Mouse (Mus musculus) liver, adult (tissue): Measurements from ENCODE around the gene Gm20388.

Source experiments
- GATA4 ChIP-seq: IDR thresholded peaks from 2 replicates; pipeline ENCODE4 v1.6.1; 2014; ENCODE audit warnings: mild to moderate bottlenecking, low read length; ENCODE audit not compliant: insufficient replicate concordance

Gm20388 gene

DNA sequence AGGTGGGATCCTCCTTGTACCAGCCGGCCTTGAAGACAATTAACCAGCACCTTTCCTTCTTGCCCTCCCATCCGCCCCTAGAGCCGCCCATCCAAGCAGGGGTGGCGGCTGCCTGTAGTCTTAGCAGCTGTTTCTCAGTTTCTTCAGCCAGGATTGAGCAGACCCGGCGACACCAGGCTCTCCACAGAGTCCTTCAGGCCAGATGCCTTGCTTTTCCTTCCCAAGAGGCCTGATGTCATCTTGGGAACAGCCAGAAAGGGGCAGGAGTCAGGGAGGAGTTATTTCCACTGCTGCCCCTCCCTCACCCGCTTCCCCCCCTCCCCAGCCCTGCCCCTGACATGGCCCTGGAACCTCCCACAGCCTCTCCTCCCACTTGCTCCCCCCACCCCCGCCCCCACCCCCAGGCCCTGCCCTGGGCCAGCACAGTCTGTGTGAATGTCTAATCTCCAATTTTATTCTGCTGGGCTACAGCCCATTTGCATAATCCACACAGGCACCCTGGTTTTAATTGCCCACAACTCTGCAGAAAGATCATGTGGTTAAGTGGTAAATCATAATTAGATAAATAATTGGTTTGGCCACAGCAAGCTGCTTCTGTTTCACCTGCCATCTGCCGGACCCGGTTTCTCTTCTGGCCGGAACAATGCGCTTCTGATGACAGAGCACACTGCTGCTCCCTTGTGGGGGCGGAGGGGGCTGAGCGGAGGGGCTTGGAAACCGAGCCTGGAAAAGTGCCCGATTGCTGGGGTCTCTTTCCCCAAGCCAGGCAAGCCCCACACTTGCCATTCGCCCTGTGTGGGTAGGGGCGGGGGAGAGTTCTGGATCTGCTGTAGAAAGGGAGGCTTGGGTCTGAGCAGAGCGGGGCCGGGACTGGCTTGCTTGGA lies 610.3 kb downstream of the Gm20388 start:
- no peak for TF ChIP-seq GATA4

DNA sequence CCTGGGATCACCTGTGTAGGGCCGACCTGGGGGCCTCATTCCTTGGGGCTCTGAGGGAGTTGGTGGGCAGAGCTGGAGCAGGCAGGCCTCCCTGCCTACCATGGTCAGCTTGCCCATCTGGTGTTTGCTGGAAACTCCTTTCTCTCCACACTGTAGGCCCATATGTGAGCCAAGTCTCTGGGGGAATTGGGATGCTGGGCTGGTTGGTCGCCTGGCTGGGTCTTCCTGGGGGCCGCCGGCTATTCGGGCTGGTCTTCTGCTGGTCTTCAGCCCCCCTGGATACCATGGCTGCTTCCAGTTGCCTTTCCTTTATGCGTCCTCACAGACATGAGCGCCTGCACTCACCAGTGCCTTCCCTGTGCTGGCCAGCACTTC lies 610.9 kb downstream of the Gm20388 start:
- no peak for TF ChIP-seq GATA4

DNA sequence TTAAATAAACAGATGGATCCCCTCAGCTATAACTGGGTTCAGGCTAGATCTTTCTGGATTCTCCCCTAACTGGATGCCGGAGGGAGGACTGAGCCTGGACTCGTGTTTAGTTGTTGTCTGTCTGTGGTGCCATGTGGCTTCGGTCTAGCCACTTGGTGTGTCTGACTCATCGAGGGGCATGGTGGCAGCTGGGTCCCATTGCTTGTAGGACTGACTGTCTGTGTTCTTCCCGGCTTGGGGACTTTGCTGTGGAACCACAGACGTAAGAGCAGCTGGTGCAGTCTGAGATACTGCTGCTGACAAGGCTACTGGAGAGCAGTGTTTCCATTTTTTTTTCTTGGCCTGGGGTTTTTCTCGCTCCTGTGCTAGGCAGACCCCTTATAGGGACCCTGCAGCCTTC lies 613.0 kb downstream of the Gm20388 start:
- TF ChIP-seq GATA4, result no peak

DNA sequence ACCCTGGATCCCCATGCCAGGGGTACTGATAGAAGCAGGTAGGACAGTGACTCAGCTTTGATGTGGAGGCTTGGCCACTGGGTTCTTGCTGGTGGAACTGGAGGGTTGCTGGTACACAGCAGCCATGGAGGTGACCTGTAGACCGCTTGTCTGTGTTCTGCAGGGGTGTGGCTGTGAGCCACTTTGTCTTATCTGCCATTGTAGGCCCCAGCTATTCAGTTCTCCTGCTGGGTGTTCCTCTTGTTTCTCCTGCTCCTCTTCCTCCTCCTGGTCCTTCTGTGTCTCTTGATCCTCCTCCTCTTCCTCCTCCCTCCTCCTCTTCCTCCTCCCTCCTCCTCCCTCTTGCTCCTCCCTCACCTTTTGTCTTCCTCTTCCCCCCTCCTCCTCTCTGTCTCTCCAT lies 614.5 kb downstream of the Gm20388 start:
- no peak for TF ChIP-seq GATA4

DNA sequence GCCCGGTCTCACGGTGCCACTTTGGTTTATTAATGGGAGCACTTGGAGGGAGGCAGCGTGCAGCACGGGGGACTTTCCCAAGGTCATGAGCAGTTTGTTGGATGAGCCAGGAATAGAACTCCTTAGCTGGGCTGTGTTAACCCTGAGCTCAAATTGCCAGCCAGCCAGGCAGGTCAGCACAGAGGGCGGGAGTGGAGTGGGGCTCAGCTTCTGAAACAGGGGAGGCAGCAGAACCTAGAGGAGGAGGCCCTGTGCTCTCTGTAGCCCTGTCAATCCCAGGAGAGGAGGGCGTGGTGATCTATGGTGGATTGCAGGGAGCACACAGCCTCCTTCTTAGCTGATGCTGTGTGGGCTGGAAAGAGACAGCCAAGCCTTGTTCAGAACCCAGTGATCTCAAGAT lies 615.2 kb downstream of the Gm20388 start:
- no peak for TF ChIP-seq GATA4

DNA sequence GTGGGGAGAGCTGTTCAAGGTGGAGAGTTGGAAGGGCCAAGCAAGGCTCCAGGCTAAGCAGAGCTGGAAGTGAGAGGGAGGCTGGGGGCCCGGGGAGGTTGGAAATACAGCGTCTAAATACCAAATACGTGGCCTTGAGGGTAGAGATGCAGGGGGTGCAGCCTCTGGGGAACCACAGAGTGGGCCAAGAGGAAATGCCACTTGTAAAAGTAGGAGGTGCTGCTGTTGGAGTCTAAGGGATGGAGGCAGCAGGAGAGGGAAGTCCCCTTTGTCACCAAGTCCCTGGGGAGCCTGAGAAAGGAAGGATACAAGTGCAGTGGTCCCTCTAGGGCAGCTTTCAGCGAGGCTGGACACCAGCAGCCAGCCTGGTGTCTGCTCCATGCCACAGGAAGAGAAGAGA lies 615.9 kb downstream of the Gm20388 start:
- no peak for TF ChIP-seq GATA4

DNA sequence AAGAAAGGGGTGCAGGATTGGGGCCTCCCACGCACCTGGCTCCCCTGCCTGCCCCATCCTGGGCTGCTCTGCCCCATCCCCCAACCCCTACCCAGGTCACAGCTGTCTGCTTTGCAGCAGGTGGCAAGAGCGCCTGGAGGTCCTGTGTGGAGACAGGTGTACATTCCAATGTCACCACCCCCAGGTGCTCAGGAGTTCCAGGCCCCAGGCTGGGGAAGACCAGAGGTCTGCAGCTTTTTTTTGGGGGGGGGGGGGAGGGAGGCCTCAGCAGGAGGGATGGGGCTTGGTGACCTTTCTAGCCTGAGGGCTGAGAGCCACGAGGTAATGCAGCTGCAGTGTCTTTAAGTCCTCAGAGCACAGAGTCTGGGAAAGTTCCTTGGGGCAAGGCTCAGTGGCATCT lies 617.7 kb downstream of the Gm20388 start:
- TF ChIP-seq GATA4, result no peak

DNA sequence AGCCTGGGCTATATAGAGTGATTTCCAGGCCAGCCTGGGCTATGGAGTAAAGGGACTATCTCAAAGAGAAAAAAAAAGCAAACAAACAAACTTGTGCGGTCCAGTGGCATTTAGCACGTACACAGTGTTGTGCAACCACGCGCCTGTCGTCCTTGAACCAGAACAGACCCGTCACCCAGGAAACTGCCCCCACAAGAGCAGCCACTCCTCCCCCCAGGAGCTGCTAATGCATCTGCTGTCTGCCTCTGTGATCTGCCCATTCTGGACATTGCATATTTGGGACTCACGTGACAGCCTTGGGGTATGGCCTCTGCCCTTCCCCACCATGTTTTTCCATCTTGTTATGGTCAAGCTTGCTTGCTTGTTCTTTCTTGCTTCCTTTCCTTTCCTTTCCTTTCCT lies 618.6 kb downstream of the Gm20388 start:
- no peak for TF ChIP-seq GATA4

DNA sequence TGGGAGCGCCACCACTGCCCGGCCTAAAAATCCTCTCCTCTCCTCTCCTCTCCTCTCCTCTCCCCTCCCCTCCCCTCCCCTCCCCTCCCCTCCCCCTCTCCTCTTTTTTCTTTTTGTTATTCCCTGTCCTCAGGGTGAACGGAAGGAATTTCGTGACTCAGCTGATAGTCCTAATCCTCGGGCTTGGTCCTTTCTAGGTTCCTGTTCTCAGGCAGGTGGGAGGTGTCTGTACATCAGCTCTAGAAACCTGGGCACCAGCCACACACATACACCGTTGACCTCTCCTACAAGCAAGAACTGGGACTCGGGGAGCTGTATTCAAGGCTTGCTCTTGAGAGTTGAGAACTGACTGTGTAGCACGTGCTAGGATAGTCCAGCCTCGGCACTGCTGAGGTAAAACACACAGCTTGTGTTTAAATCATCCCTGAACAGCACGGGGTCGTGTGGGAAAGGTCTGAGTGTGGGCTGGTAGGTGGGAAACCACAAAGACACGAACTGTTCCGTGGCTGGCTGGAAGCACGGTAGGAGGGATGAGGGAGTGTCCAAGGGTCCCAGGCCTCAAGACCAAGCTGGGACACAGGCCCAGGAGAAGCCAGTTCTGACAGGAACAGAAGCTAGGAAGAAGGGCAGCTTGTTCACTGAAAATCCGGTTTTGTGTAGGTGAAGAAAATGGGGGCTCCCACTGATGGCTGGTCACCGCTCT lies 620.5 kb downstream of the Gm20388 start:
- TF ChIP-seq GATA4, result no peak

DNA sequence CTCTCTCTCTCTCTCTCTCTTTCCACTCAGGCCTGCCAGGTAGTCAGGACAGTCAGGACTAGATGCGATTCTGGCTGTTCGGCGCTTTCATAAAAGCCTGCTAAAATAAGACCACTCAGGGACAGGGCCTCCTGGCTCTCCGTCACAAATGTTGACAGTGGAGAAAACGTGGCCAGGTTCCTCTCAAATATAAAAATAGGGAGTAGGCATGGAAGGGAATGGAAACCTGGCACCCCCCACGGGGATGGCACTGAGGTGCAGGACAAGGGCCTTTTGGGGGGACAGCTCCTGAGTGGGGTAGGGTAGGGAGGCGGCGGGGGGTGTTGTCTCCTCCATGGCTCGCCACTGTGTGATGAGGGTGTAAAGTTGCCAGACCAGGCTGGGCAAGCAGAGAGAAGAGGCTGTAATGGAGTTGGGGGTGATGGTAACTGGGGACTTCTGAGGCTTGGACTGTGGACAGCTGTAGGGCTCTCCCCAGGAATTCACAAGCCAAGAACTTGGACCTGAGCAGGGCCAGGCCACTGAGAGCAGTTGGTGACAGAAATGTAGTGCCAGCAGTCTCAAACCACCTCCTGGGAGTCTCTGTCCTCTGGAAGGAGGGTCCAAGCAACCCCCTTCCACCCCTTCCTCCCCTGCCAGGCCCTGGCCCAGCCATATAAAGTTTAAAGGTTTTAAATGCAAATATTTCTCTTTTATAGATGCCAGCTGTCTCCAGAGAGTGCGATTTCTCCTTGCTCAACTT lies 621.3 kb downstream of the Gm20388 start:
- no peak for TF ChIP-seq GATA4

DNA sequence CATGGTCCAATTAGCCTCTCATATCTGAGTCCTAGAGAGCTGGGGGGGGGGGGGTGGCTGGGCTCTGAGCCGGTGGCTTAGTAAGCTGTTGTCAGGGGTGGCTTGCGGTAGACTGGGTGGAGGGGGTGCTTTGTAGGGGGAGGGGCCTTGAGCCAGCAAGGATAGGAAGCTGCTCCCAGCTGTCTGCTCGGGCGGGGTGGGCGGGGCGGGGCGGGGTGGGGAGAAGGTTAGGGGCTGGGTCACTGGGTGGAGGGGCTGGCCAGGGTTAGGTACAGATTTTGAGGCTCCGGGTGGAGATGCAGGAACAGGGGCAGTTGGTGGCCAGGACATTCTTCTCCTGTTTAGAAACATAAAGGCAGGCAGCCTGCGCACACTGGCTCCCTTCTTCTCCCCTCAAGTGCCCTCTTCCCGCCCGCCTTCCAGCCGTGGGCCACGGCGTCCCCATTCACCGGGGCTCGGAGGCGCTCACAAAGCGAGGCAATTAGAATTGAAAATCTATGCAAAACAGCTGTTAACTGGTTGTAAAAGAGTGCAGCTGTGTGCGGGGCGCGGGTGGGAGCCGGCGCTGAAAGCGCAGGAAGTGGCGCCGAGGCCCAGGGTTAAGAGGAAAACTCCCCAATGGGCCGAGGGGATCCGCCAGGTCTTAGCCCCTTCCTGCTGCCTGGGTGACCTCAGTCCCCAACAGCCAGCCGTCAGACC lies 622.0 kb downstream of the Gm20388 start:
- TF ChIP-seq GATA4, result no peak

DNA sequence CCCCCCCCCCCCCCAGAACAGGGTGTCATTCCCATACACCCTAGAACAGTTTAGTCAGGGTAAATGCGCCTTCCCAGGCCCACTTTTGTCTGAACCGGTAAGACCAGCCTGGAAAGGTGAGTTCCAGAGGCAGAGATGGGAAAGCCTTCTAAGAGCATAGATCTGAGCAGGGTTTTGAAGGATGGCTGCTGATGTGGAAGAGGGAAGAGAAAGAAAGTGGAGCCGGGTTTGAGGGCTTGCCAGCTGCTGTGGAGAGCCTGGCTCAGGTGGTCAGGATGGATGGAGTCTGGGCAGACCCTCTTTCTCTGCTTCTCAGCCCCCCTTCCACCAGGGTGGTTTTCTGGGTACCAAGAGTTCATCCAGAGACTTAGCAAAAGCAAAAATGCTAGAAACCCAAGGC lies 622.7 kb downstream of the Gm20388 start:
- no peak for TF ChIP-seq GATA4

DNA sequence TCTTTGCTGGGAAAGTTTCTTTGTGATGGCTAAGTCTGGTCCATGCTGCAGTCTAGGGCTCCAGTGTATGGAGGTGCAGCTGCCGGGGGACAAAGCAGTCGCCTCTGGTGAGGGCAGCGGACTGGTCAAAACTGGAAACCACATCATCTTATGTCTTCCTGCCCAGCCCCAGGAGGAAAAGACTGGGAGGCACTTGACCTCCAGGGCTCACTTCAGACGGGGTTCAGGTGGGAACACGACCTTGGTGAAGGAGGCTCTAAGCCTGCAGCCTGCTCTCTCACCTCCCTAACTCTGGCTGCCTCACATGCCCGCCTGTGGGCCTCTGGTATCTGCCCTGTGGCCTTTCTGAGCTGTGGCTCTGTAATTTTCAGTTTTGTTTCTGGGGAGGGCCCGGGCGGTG lies 623.4 kb downstream of the Gm20388 start:
- TF ChIP-seq GATA4, result no peak

DNA sequence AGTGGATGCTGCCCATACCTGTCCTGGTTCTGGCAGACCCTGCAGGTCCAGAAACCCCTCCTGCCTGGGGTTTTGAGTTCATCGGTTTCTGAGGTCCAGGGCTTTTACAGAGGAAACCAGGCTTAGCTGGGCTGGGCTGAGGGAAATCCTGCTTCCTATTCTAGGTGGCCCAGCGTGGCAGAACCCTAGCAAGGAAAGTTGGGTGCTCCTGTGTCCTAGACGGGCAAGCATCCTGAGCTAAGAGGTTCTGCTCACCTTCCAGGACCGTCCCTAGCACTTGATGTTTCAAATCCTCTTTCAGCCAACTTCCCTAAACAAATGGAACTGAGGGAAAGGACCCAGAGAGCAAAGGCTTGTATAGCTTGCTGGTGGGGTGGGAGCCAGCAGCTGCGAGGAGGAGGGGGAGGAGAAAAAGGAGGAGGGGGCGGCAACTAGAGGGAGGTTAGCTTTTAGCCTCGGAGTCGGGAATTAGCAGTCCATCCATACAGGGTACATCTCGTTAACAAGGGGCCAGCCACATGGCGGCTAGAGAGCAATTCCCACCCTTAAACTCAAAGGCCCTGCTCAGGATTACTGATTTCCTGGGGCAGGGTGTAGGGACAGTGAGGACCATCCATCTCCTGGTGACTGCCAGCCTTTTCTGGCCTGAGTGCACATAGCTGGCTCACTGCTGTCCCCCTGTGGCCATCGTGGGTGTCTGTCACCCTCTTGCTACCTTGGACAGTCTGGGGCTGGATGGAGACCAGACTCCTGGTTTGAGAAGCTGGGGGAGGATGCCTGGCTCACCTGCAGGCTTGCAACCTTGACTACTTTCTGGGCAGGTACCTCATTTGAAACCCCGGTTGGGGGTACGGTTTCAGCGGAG lies 624.1 kb downstream of the Gm20388 start:
- TF ChIP-seq GATA4, result no peak
